Mouse (Mus musculus): ENCODE data around the gene D1Pas1.

- TF ChIP-seq POLR2A (IDR thresholded peaks at IDR 0.05; ENCODE audit: control insufficient read depth, extremely low read depth, insufficient read depth, low read length, poor library complexity) (no peak), CTCF (IDR thresholded peaks at IDR 0.05; ENCODE audit: borderline replicate concordance, control insufficient read depth, extremely low read depth, insufficient read depth, low read length, poor library complexity) (no peak)
These were observed 42.9 kb downstream of the D1Pas1 start for GRCm38 (mm10) chr1:187010071-187010470.

All from thymus, adult 2 months (tissue).